8 mouse cellular contexts compared by ENCODE assay signal in the genomic region with DNA sequence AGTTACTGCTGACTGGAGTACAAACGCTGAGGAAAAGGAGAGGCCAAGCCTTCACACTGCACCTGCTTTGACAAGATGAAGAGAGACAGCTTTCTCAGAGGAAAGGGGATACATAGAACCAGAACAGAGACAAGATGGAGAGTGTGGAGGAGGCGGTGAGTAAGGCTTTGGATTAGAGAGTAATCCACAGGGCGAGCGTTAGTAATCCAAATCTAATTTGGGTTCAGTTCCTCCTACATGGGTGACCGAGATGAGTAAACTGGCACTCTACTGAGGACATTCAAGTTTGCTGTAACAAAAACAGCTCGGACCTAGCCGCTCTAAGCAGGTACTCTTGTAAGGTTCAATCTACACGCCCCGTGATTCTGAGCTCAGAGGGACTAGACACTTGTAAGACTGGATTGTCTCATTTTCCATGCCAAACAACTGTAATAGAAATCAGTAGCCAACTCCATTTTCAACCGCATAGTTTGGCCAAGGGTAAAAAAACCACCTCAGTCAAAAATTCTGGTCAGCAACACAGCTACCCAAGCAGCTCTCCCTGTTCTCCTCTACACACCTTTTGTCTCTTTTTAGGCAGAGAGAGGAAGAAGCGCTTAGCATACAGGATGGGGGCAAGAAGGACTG. TPM values are rescaled to one million over a fixed set of nuclear protein-coding genes. Genes with fewer than 3 reads are reported as not detected.
DNase-seq lines count a peak whose midpoint lies in the region; ATAC-seq and TF ChIP-seq lines count a peak whose summit lies in the region.

No protein-coding gene starts in this region.

- ATAC-seq in forebrain, embryonic 16.5 days: no peak
- no peak for ATAC-seq in liver, postnatal 0 days

- peak overlapping the region; percentile 81 for H3K4me3 ChIP-seq in heart, embryonic 10.5 days
- H3K4me3 ChIP-seq in E14TG2a.4 (replicated peaks; ENCODE audit: low read length): peak overlapping the region; percentile 88
- peak overlapping the region; percentile 57 for H3K4me3 ChIP-seq in forebrain, embryonic 16.5 days (replicated peaks; ENCODE audit: low read length)
- H3K4me3 ChIP-seq in liver, postnatal 0 days (ENCODE audit: low read depth, low read length): peak overlapping the region; percentile 66

- H3K9me3 ChIP-seq in heart, embryonic 10.5 days: no peaks in the 10 kb centered on the region
- H3K9me3 ChIP-seq in E14TG2a.4 (ENCODE audit: low read length): no peaks in the 10 kb centered on the region
- no peaks in the 10 kb centered on the region for H3K9me3 ChIP-seq in forebrain, embryonic 16.5 days (ENCODE audit: control insufficient read depth, low read length)
- no peaks in the 10 kb centered on the region for H3K9me3 ChIP-seq in liver, postnatal 0 days (ENCODE audit: low read length)

- no peaks in the 10 kb centered on the region for H3K27me3 ChIP-seq in heart, embryonic 10.5 days (ENCODE audit: insufficient read depth, poor library complexity, severe bottlenecking)
- peaks cover 8% of the 10 kb centered on the region; the same call in 1 of the 2 replicates for H3K27me3 ChIP-seq in E14TG2a.4 (ENCODE audit: insufficient read depth, low read length)
- no peaks in the 10 kb centered on the region for H3K27me3 ChIP-seq in forebrain, embryonic 16.5 days (replicated peaks; ENCODE audit: control insufficient read depth, insufficient read depth, low read length)
- no peaks in the 10 kb centered on the region for H3K27me3 ChIP-seq in liver, postnatal 0 days (ENCODE audit: insufficient read depth, low read length)

- WGBS in heart, embryonic 10.5 days: 76% methylated on average over 11 of the region's 11 CpGs
- 62% methylated on average over 11 of the region's 11 CpGs for WGBS in forebrain, embryonic 16.5 days
- 73% methylated on average over 11 of the region's 11 CpGs for WGBS in liver, postnatal 0 days (ENCODE audit: insufficient replicate concordance)

- no peak for TF ChIP-seq EP300 in liver, postnatal 0 days (IDR thresholded peaks at IDR 0.05; ENCODE audit: low read depth)

- H3K9ac ChIP-seq in forebrain, embryonic 16.5 days (replicated peaks; ENCODE audit: low read depth, low read length): peak overlapping the region; percentile 80
- H3K9ac ChIP-seq in liver, postnatal 0 days (replicated peaks): no peak overlapping the region

- peaks cover 15% of the 10 kb centered on the region for H3K4me1 ChIP-seq in heart, embryonic 10.5 days
- peaks cover 40% of the 10 kb centered on the region for H3K4me1 ChIP-seq in E14TG2a.4 (replicated peaks; ENCODE audit: low read depth, low read length)
- H3K4me1 ChIP-seq in forebrain, embryonic 16.5 days (replicated peaks; ENCODE audit: control insufficient read depth, insufficient read depth, low read length): peaks cover 29% of the 10 kb centered on the region
- peaks cover 11% of the 10 kb centered on the region for H3K4me1 ChIP-seq in liver, postnatal 0 days (ENCODE audit: insufficient read depth)

- intact Hi-C loops in heart, postnatal 10 days (cut with DNase I): loop anchor here (5.0 kb wide), 1 partner anchor 43 kb away; a partner anchor contains a TSS
- intact Hi-C loops in gastrocnemius, postnatal 14 days (cut with DNase I; ENCODE audit: low total_unique reads): no loop called here

- peak overlapping the region; percentile 84 for H3K4me2 ChIP-seq in forebrain, embryonic 16.5 days (ENCODE audit: low read length)
- peak overlapping the region; percentile 99 for H3K4me2 ChIP-seq in liver, postnatal 0 days (ENCODE audit: low read depth, low read length)

- no peak for TF ChIP-seq CTCF in E14TG2a.4 (conservative IDR thresholded peaks at IDR 0.05; ENCODE audit: low read length)
- TF ChIP-seq CTCF in liver, postnatal 0 days (IDR thresholded peaks at IDR 0.05; ENCODE audit: low read depth): no peak

- peaks cover 45% of the 10 kb centered on the region for H3K36me3 ChIP-seq in heart, embryonic 10.5 days
- H3K36me3 ChIP-seq in E14TG2a.4 (ENCODE audit: insufficient read depth, low read length): peaks cover 56% of the 10 kb centered on the region
- H3K36me3 ChIP-seq in forebrain, embryonic 16.5 days (ENCODE audit: control insufficient read depth, insufficient read depth): peaks cover 24% of the 10 kb centered on the region
- peaks cover 28% of the 10 kb centered on the region for H3K36me3 ChIP-seq in liver, postnatal 0 days (replicated peaks; ENCODE audit: insufficient read depth, low read length)

- DNase-seq in heart, embryonic 10.5 days (ENCODE audit: low spot score): no peak
- DNase-seq in heart, postnatal 10 days: no peak
- DNase-seq in liver, postnatal 0 days: no peak
- DNase-seq in layer of hippocampus, postnatal 25 days (ENCODE audit: extremely low spot score in 1 of 2, low spot score in 1 of 2): no peak
- DNase-seq in T-cell, adult 2 months (ENCODE audit: low spot score): no peak
- no peak for DNase-seq in gastrocnemius, postnatal 14 days

- no peak overlapping the region for H3K27ac ChIP-seq in heart, embryonic 10.5 days
- no peak overlapping the region for H3K27ac ChIP-seq in forebrain, embryonic 16.5 days (ENCODE audit: low read length)
- no peak overlapping the region for H3K27ac ChIP-seq in liver, postnatal 0 days (ENCODE audit: low read depth)

RNA-seq across cellular contexts. Expression of a gene that starts 1.7 kb away (rescaled TPM):
- 59.0 and 82.7 TPM in 2 replicates for polyA plus RNA-seq in heart, embryonic 10.5 days (2016; fragmentation: Nextera tagmentation; extraction: Ambion mirVana)
- 10 to 100 TPM; 14.2 to 20.8 TPM for total RNA-seq in heart, postnatal 10 days (2021)
- 117 and 122 TPM in 2 replicates for polyA plus RNA-seq in forebrain, embryonic 16.5 days (2015; fragmentation: Nextera tagmentation; extraction: Ambion mirVana)
- polyA plus RNA-seq in liver, postnatal 0 days (2015; fragmentation: Nextera tagmentation; extraction: Ambion mirVana): 5.1 and 6.4 TPM in 2 replicates
- total RNA-seq in layer of hippocampus, postnatal 25 days (2021): 100 to 1,000 TPM; 326 to 347 TPM
- total RNA-seq in gastrocnemius, postnatal 14 days (2021): 10 to 100 TPM; 36.1 to 39.7 TPM

RNA-seq across cellular contexts. Expression of a gene that starts 43.5 kb away (rescaled TPM):
- 12.7 and 14.9 TPM in 2 replicates for polyA plus RNA-seq in heart, embryonic 10.5 days (2016; fragmentation: Nextera tagmentation; extraction: Ambion mirVana)
- total RNA-seq in heart, postnatal 10 days (2021): 1 to 10 TPM; 9.7 to 10.0 TPM
- 13.4 and 14.4 TPM in 2 replicates for polyA plus RNA-seq in forebrain, embryonic 16.5 days (2015; fragmentation: Nextera tagmentation; extraction: Ambion mirVana)
- 2.5 TPM in 2 replicates for polyA plus RNA-seq in liver, postnatal 0 days (2015; fragmentation: Nextera tagmentation; extraction: Ambion mirVana)
- 10 to 100 TPM; 12.3 to 14.5 TPM for total RNA-seq in layer of hippocampus, postnatal 25 days (2021)
- total RNA-seq in gastrocnemius, postnatal 14 days (2021): 1 to 10 TPM; 5.2 to 5.5 TPM

Comparison
In these comparisons a context has a peak if more than half of its experiments do, and no peak if none do; other contexts are left out.
1. RNA of a gene that starts 1.7 kb away (total RNA-seq): 326 to 347 TPM in layer of hippocampus, postnatal 25 days; 36.1 to 39.7 TPM in gastrocnemius, postnatal 14 days and 14.2 to 20.8 TPM in heart, postnatal 10 days; every median in the first group is over 4 times any median in the second.
2. Peak in every context shown above with its lines, with median percentiles within 50 percentile points of each other: H3K4me3 ChIP-seq.